Mouse (Mus musculus): ENCODE measurements around the gene Hmga1. TPM values are rescaled to one million over a fixed set of nuclear protein-coding genes. Genes with fewer than 3 reads are reported as not detected.

Hmga1 gene
- total and polyA plus RNA-seq, 3 experiments: 43.8 to 88.7 (median 83.7) TPM

DNA sequence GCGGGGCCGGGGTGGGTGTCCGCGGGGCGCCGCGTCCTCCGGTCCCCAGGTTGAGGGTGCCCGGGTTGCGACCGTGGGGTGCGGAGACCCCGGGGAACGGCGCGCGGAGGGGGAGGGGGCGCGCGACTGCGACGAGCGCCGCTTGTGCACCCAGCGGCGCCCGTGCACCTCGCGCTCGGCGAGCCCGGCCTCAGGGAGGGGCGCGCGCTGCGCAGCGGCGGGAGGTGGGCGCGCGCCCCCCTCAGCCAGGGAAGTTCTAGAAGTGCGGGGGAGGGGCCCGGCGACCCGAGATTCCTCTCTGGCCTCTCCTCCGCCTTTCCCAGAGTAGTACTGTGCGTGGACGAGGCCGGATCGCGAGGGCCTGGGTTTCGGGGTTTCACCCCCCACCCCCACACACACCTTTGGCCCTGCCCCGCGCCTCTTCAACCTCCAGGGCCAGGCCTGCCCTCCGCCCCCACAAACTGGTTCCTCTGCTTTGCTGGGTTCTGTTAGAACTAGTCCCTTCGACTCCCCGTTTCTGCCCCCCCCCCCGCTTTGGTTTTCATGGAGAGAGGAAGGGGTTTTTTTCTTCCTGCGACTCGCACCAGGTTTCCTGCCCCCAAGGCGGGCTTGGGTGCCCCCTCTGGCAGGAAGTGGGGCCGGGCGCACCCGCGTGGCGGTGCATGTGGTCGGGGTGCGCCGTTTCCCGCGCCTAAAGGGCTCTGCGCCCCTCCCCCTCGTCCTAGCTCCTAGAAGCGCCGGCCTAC, 1.1 kb downstream of the Hmga1 start:
- H3K36me3 ChIP-seq (replicated peaks in 1 of 2; ENCODE audit: control insufficient read depth in 1 of 2, insufficient read depth in 1 of 2, low read length in 1 of 2): peaks cover 8 to 22% of the 10 kb centered on the region in 2 experiments

DNA sequence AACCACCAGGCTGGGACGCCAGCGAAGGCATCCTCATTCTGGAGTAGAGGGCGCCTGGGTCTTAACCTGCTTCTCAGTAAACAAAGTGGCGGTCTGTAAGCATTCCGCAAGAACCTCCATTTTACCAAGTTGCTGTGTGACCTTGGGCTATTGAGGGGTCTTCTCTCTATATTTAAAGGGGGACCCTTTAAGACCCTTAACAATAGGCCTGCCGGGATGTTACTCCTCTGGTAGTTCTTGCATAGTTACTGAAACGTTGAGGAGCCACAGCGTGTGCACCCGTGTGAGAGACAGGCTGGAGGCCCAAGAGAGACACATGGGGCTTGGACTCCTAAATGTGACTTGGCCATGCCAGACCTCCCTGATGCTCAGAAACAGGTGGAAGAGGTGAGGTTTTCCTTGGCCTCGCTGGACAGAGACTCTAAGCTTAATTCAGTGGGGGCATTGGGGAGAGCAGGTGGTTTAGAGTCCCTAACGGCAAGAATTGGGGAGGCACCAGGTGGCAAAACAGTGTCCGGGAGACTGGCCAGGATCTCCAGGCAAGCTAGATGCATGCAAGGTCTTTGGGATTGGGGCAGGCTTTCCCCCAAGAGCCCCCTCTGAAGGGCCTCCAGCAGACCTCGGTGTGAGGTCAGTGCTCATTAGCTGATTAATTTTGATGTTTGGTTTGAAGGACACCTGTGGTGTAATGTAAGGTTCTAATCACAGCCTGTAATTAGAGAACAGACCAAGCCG, 1.8 kb downstream of the Hmga1 start:
- peak overlapping the region; percentile 99 for H3K9ac ChIP-seq (ENCODE audit: insufficient read depth, low read depth)
- in situ Hi-C loops (cut with MboI; ENCODE audit: low pct_ligation_motif_present, low pct_unique_long_range_greater_than_20kb, low sequenced_read_pairs): no loop called here
- peaks cover 9% of the 10 kb centered on the region for H3K27me3 ChIP-seq (replicated peaks)
- H3K9me3 ChIP-seq (replicated peaks; ENCODE audit: low read length): peaks cover 8% of the 10 kb centered on the region
- H3K4me1 ChIP-seq (ENCODE audit: control insufficient read depth in 1 of 2, insufficient read depth in 2 of 2): peaks cover 15 to 42% of the 10 kb centered on the region in 2 experiments
- peak overlapping the region; percentile 65 to 89 (median 78) for H3K4me3 ChIP-seq (replicated peaks in 1 of 3; ENCODE audit: low read depth in 2 of 3, low read length in 2 of 3, poor library complexity in 1 of 3)
- H3K4me2 ChIP-seq (ENCODE audit: insufficient read depth, low read depth, poor library complexity, severe bottlenecking): peak overlapping the region; percentile 53
- peak overlapping the region; percentile 41 for H3K27ac ChIP-seq (ENCODE audit: insufficient read depth, low read depth)
- DNase-seq (ENCODE audit: extremely low read depth): no peak
- peaks cover 8 to 22% of the 10 kb centered on the region in 2 experiments for H3K36me3 ChIP-seq (replicated peaks in 1 of 2; ENCODE audit: control insufficient read depth in 1 of 2, insufficient read depth in 1 of 2, low read length in 1 of 2)
- dilution Hi-C loops (cut with MboI; ENCODE audit: extremely low pct_ligation_motif_present, extremely low pct_unique_long_range_greater_than_20kb, low sequenced_read_pairs): no loop called here
- peaks cover 51% of the 10 kb centered on the region for H3K79me2 ChIP-seq (replicated peaks; ENCODE audit: control insufficient read depth, extremely low read depth, insufficient read depth, poor library complexity, severe bottlenecking)
- TF ChIP-seq MAZ (IDR thresholded peaks at IDR 0.05; ENCODE audit: low read depth, low read length) (no peak), USF2 (conservative IDR thresholded peaks at IDR 0.05; ENCODE audit: low read depth, low read length) (no peak), CHD2 (IDR thresholded peaks at IDR 0.05; ENCODE audit: low read length) (no peak; the same call in 1 of the 2 replicates), SMC3 (IDR thresholded peaks at IDR 0.05; ENCODE audit: low read depth, low read length) (no peak), MEF2A (IDR thresholded peaks at IDR 0.05; ENCODE audit: borderline replicate concordance, low read depth, low read length) (no peak), NELFE (IDR thresholded peaks at IDR 0.05; ENCODE audit: low read depth, low read length) (0 out of 2 replicates have a peak, but pooled peaks have one; percentile 3), KAT2A (IDR thresholded peaks at IDR 0.05; ENCODE audit: insufficient replicate concordance, low read length) (no peak), MXI1 (IDR thresholded peaks at IDR 0.05; ENCODE audit: low read depth, low read length) (peak; percentile 39; the same call in 1 of the 2 replicates), MAX (IDR thresholded peaks at IDR 0.05; ENCODE audit: low read length) (no peak; the same call in 1 of the 2 replicates), CHD1 (IDR thresholded peaks at IDR 0.05; ENCODE audit: low read depth, low read length) (peak; percentile 74), ZMIZ1 (IDR thresholded peaks at IDR 0.05; ENCODE audit: low read depth, low read length) (no peak), JUN (IDR thresholded peaks at IDR 0.05; ENCODE audit: insufficient read depth, low read depth, low read length) (no peak), RAD21 (IDR thresholded peaks at IDR 0.05; ENCODE audit: low read depth, low read length) (no peak)

More for the DNA sequence above, 1.1 kb downstream of the Hmga1 start:
- H3K27ac ChIP-seq (ENCODE audit: insufficient read depth, low read depth): peak overlapping the region; percentile 94
- H3K4me1 ChIP-seq (ENCODE audit: control insufficient read depth in 1 of 2, insufficient read depth in 2 of 2): peaks cover 21 to 46% of the 10 kb centered on the region in 2 experiments
- H3K9ac ChIP-seq (ENCODE audit: insufficient read depth, low read depth): peak overlapping the region; percentile 99
- peaks cover 13% of the 10 kb centered on the region for H3K27me3 ChIP-seq (replicated peaks)
- H3K4me3 ChIP-seq (replicated peaks in 1 of 3; ENCODE audit: low read depth in 2 of 3, low read length in 2 of 3, poor library complexity in 1 of 3): peak overlapping the region; percentile 65 to 89 (median 78)
- H3K4me2 ChIP-seq (ENCODE audit: insufficient read depth, low read depth, poor library complexity, severe bottlenecking): peak overlapping the region; percentile 53
- no peak; the same call in 1 of the 2 replicates for TF ChIP-seq SIN3A (IDR thresholded peaks at IDR 0.05; ENCODE audit: low read length)
- no peak for TF ChIP-seq MEF2A (IDR thresholded peaks at IDR 0.05; ENCODE audit: borderline replicate concordance, low read depth, low read length)
- peak; percentile 42; the same call in 1 of the 2 replicates for TF ChIP-seq POLR2A (IDR thresholded peaks at IDR 0.05; ENCODE audit: low read depth, low read length)
- no peak for TF ChIP-seq PAX5 (IDR thresholded peaks at IDR 0.05; ENCODE audit: low read length)
- no peak for TF ChIP-seq EP300 (IDR thresholded peaks at IDR 0.05; ENCODE audit: low read length)
- TF ChIP-seq GABPA (IDR thresholded peaks at IDR 0.05; ENCODE audit: insufficient replicate concordance, low read depth, low read length): no peak
- no peak for TF ChIP-seq MAFK (IDR thresholded peaks at IDR 0.05; ENCODE audit: insufficient replicate concordance, low read length)
- TF ChIP-seq ETS1 (conservative IDR thresholded peaks at IDR 0.05; ENCODE audit: low read depth, low read length): no peak
- no peak for TF ChIP-seq SMC3 (IDR thresholded peaks at IDR 0.05; ENCODE audit: low read depth, low read length)
- peak in 1 of 2 experiments; percentile 36; a peak in 2 of 4 replicates for TF ChIP-seq CTCF (conservative IDR thresholded peaks at IDR 0.05 in 1 of 2, IDR thresholded peaks at IDR 0.05 in 1 of 2; ENCODE audit: low read depth in 2 of 2, low read length in 2 of 2)
- TF ChIP-seq CHD2 (IDR thresholded peaks at IDR 0.05; ENCODE audit: low read length): peak; percentile 60
- TF ChIP-seq RCOR1 (conservative IDR thresholded peaks at IDR 0.05; ENCODE audit: low read depth, low read length): no peak
- no peak; the same call in 1 of the 2 replicates for TF ChIP-seq E2F4 (IDR thresholded peaks at IDR 0.05; ENCODE audit: insufficient replicate concordance, low read depth, low read length)
- TF ChIP-seq USF2 (conservative IDR thresholded peaks at IDR 0.05; ENCODE audit: low read depth, low read length): no peak
- peak; percentile 63; the same call in 1 of the 2 replicates for TF ChIP-seq ELF1 (IDR thresholded peaks at IDR 0.05; ENCODE audit: low read depth, low read length)
- TF ChIP-seq MYC (IDR thresholded peaks at IDR 0.05; ENCODE audit: low read depth, low read length): peak; percentile 96
- no peak for TF ChIP-seq ZMIZ1 (IDR thresholded peaks at IDR 0.05; ENCODE audit: low read depth, low read length)
- TF ChIP-seq UBTF (IDR thresholded peaks at IDR 0.05; ENCODE audit: low read depth, low read length): peak; percentile 56; the same call in 1 of the 2 replicates
- TF ChIP-seq MAX (IDR thresholded peaks at IDR 0.05; ENCODE audit: low read length): peak; percentile 97
- 0 out of 2 replicates have a peak, but pooled peaks have one; percentile 6 for TF ChIP-seq IRF4 (IDR thresholded peaks at IDR 0.05; ENCODE audit: low read depth, low read length)
- TF ChIP-seq POLR2AphosphoS2 (IDR thresholded peaks at IDR 0.05; ENCODE audit: low read depth, low read length): no peak
- peak; percentile 93 for TF ChIP-seq MXI1 (IDR thresholded peaks at IDR 0.05; ENCODE audit: low read depth, low read length)
- TF ChIP-seq CHD1 (IDR thresholded peaks at IDR 0.05; ENCODE audit: low read depth, low read length): no peak
- TF ChIP-seq RAD21 (IDR thresholded peaks at IDR 0.05; ENCODE audit: low read depth, low read length): no peak
- 0 out of 2 replicates have a peak, but pooled peaks have one; percentile 32 for TF ChIP-seq KAT2A (IDR thresholded peaks at IDR 0.05; ENCODE audit: insufficient replicate concordance, low read length)
- TF ChIP-seq NELFE (IDR thresholded peaks at IDR 0.05; ENCODE audit: low read depth, low read length): no peak
- no peak for TF ChIP-seq TCF12 (IDR thresholded peaks at IDR 0.05; ENCODE audit: low read depth, low read length)
- no peak for TF ChIP-seq JUND (conservative IDR thresholded peaks at IDR 0.05; ENCODE audit: low read depth, low read length)
- TF ChIP-seq HCFC1 (IDR thresholded peaks at IDR 0.05; ENCODE audit: low read depth, low read length): 0 out of 2 replicates have a peak, but pooled peaks have one; percentile 51
- peak; percentile 49; the same call in 1 of the 2 replicates for TF ChIP-seq BHLHE40 (IDR thresholded peaks at IDR 0.05; ENCODE audit: low read depth, low read length)
- 0 out of 2 replicates have a peak, but pooled peaks have one; percentile 47 for TF ChIP-seq MAZ (IDR thresholded peaks at IDR 0.05; ENCODE audit: low read depth, low read length)
- no peak for TF ChIP-seq TBP (conservative IDR thresholded peaks at IDR 0.05; ENCODE audit: low read depth, low read length)
- TF ChIP-seq NRF1 (IDR thresholded peaks at IDR 0.05; ENCODE audit: low read depth, low read length): no peak
- no peak for TF ChIP-seq JUN (IDR thresholded peaks at IDR 0.05; ENCODE audit: insufficient read depth, low read depth, low read length)
- TF ChIP-seq ZNF384 (IDR thresholded peaks at IDR 0.05; ENCODE audit: low read depth, low read length): no peak
- no peak for TF ChIP-seq ZKSCAN1 (IDR thresholded peaks at IDR 0.05; ENCODE audit: borderline replicate concordance, low read depth, low read length)
- TF ChIP-seq USF1 (IDR thresholded peaks at IDR 0.05; ENCODE audit: low read depth, low read length): no peak
- TF ChIP-seq ZC3H11A (IDR thresholded peaks at IDR 0.05; ENCODE audit: low read depth, low read length): no peak
- H3K79me2 ChIP-seq (replicated peaks; ENCODE audit: control insufficient read depth, extremely low read depth, insufficient read depth, poor library complexity, severe bottlenecking): peaks cover 51% of the 10 kb centered on the region
- in situ Hi-C loops (cut with MboI; ENCODE audit: low pct_ligation_motif_present, low pct_unique_long_range_greater_than_20kb, low sequenced_read_pairs) (no loop called here), dilution Hi-C loops (cut with MboI; ENCODE audit: extremely low pct_ligation_motif_present, extremely low pct_unique_long_range_greater_than_20kb, low sequenced_read_pairs) (no loop called here)
- peaks cover 8% of the 10 kb centered on the region for H3K9me3 ChIP-seq (replicated peaks; ENCODE audit: low read length)
- DNase-seq (ENCODE audit: extremely low read depth): peak; percentile 85
